Mouse (Mus musculus): ENCODE data around the gene Flnc. TPM values are rescaled to one million over a fixed set of nuclear protein-coding genes. Genes with fewer than 3 reads are reported as not detected.

Gene Flnc
- polyA plus RNA-seq, 1 experiment from 2014 or later: 4.0 TPM

GRCm38 (mm10) chr6:29395910-29396713, 36.9 kb upstream of the Flnc start, which contains the start of gene Ccdc136:
TSS of gene Ccdc136 (plus strand) at chr6:29396309.
- H3K4me3 ChIP-seq (replicated peaks; ENCODE audit: low read depth, low read length): peak within 1 kb of the TSS; percentile 64
- H3K9ac ChIP-seq (replicated peaks; ENCODE audit: low read length): peak within 1 kb of the TSS; percentile 67
- peak within 1 kb of the TSS; percentile 87 for H3K4me2 ChIP-seq (ENCODE audit: low read length)
- H3K4me1 ChIP-seq (ENCODE audit: control insufficient read depth, insufficient read depth, low read length): peaks cover 14% of the 10 kb centered on the region; the same call in 1 of the 2 replicates
- no peaks in the 10 kb centered on the region for H3K27me3 ChIP-seq (ENCODE audit: control insufficient read depth, insufficient read depth, low read length)
- H3K27ac ChIP-seq (replicated peaks; ENCODE audit: low read depth, low read length): peak within 1 kb of the TSS; percentile 60
- H3K36me3 ChIP-seq (ENCODE audit: control insufficient read depth, insufficient read depth, low read length): 0 out of 2 replicates have a peak, but pooled peaks cover 3% of the 10 kb centered on the region
- DNase-seq (peak; percentile 83), ATAC-seq (ENCODE audit: low FRiP score, low TSS enrichment) (peak; percentile 91)
- no peaks in the 10 kb centered on the region for H3K9me3 ChIP-seq (ENCODE audit: control insufficient read depth, low read length)
- WGBS: under 1% methylated on average over 49 of the region's 49 CpGs

- peak; percentile 44 for ATAC-seq (ENCODE audit: low FRiP score, low TSS enrichment)
- Histone ChIP-seq H3K9ac (replicated peaks; ENCODE audit: low read length) (peak overlapping the region; percentile 67), H3K27me3 (ENCODE audit: control insufficient read depth, insufficient read depth, low read length) (no peaks in the 10 kb centered on the region), H3K27ac (replicated peaks; ENCODE audit: low read depth, low read length) (peak overlapping the region; percentile 60), H3K4me1 (ENCODE audit: control insufficient read depth, insufficient read depth, low read length) (peaks cover 14% of the 10 kb centered on the region; the same call in 1 of the 2 replicates), H3K4me2 (ENCODE audit: low read length) (peak overlapping the region; percentile 87), H3K4me3 (replicated peaks; ENCODE audit: low read depth, low read length) (peak overlapping the region; percentile 64), H3K9me3 (ENCODE audit: control insufficient read depth, low read length) (no peaks in the 10 kb centered on the region), H3K36me3 (ENCODE audit: control insufficient read depth, insufficient read depth, low read length) (0 out of 2 replicates have a peak, but pooled peaks cover 3% of the 10 kb centered on the region)
- WGBS: 3% methylated on average over 24 of the region's 24 CpGs
- peak; percentile 45 for DNase-seq
Observed at GRCm38 (mm10) chr6:29396714-29397540, 36.1 kb upstream of the Flnc start.

GRCm38 (mm10) chr6:29397575-29397974, 35.5 kb upstream of the Flnc start:
- WGBS: 9% methylated on average over 6 of the region's 6 CpGs
- Histone ChIP-seq H3K9ac (replicated peaks; ENCODE audit: low read length) (peak overlapping the region; percentile 67), H3K27me3 (ENCODE audit: control insufficient read depth, insufficient read depth, low read length) (no peaks in the 10 kb centered on the region), H3K4me2 (ENCODE audit: low read length) (peak overlapping the region; percentile 87), H3K36me3 (ENCODE audit: control insufficient read depth, insufficient read depth, low read length) (0 out of 2 replicates have a peak, but pooled peaks cover 3% of the 10 kb centered on the region), H3K27ac (replicated peaks; ENCODE audit: low read depth, low read length) (peak overlapping the region; percentile 60; the same call in 1 of the 2 replicates), H3K4me3 (replicated peaks; ENCODE audit: low read depth, low read length) (peak overlapping the region; percentile 64), H3K9me3 (ENCODE audit: control insufficient read depth, low read length) (no peaks in the 10 kb centered on the region), H3K4me1 (ENCODE audit: control insufficient read depth, insufficient read depth, low read length) (peaks cover 14% of the 10 kb centered on the region; the same call in 1 of the 2 replicates)
- DNase-seq: peak; percentile 63
- 0 out of 2 replicates have a peak, but pooled peaks have one; percentile 35 for ATAC-seq (ENCODE audit: low FRiP score, low TSS enrichment)

- Histone ChIP-seq H3K4me1 (ENCODE audit: control insufficient read depth, insufficient read depth, low read length) (peaks cover 14% of the 10 kb centered on the region; the same call in 1 of the 2 replicates), H3K4me3 (replicated peaks; ENCODE audit: low read depth, low read length) (no peak overlapping the region), H3K27ac (replicated peaks; ENCODE audit: low read depth, low read length) (no peak overlapping the region), H3K9me3 (ENCODE audit: control insufficient read depth, low read length) (no peaks in the 10 kb centered on the region), H3K36me3 (ENCODE audit: control insufficient read depth, insufficient read depth, low read length) (0 out of 2 replicates have a peak, but pooled peaks cover 3% of the 10 kb centered on the region), H3K9ac (replicated peaks; ENCODE audit: low read length) (no peak overlapping the region), H3K4me2 (ENCODE audit: low read length) (no peak overlapping the region), H3K27me3 (ENCODE audit: control insufficient read depth, insufficient read depth, low read length) (no peaks in the 10 kb centered on the region)
- WGBS: 75% methylated on average over 4 of the region's 4 CpGs
- ATAC-seq (ENCODE audit: low FRiP score, low TSS enrichment) (no peak), DNase-seq (no peak)
Observed at GRCm38 (mm10) chr6:29399851-29400250, 33.2 kb upstream of the Flnc start.

GRCm38 (mm10) chr6:29402693-29403342, 30.2 kb upstream of the Flnc start:
- H3K4me1 ChIP-seq (ENCODE audit: control insufficient read depth, insufficient read depth, low read length): no peaks in the 10 kb centered on the region
- 0 out of 2 replicates have a peak overlapping the region, but pooled peaks have one; percentile 15 for H3K4me2 ChIP-seq (ENCODE audit: low read length)
- H3K36me3 ChIP-seq (ENCODE audit: control insufficient read depth, insufficient read depth, low read length): peaks cover 14% of the 10 kb centered on the region
- ATAC-seq (ENCODE audit: low FRiP score, low TSS enrichment) (no peak), DNase-seq (peak; percentile 16)
- H3K9ac ChIP-seq (replicated peaks; ENCODE audit: low read length): no peak overlapping the region
- H3K27ac ChIP-seq (replicated peaks; ENCODE audit: low read depth, low read length): no peak overlapping the region
- H3K4me3 ChIP-seq (replicated peaks; ENCODE audit: low read depth, low read length): no peak overlapping the region
- H3K27me3 ChIP-seq (ENCODE audit: control insufficient read depth, insufficient read depth, low read length): no peaks in the 10 kb centered on the region
- H3K9me3 ChIP-seq (ENCODE audit: control insufficient read depth, low read length): no peaks in the 10 kb centered on the region
- 7% methylated on average over 34 of the region's 34 CpGs for WGBS

GRCm38 (mm10) chr6:29406412-29406811, 26.6 kb upstream of the Flnc start:
- WGBS: 92% methylated on average over 6 of the region's 6 CpGs

GRCm38 (mm10) chr6:29415446-29415845, 17.6 kb upstream of the Flnc start:
- Histone ChIP-seq H3K4me2 (ENCODE audit: low read length) (no peak overlapping the region), H3K27me3 (ENCODE audit: control insufficient read depth, insufficient read depth, low read length) (no peaks in the 10 kb centered on the region), H3K4me3 (replicated peaks; ENCODE audit: low read depth, low read length) (no peak overlapping the region), H3K4me1 (ENCODE audit: control insufficient read depth, insufficient read depth, low read length) (no peaks in the 10 kb centered on the region), H3K9me3 (ENCODE audit: control insufficient read depth, low read length) (no peaks in the 10 kb centered on the region), H3K27ac (replicated peaks; ENCODE audit: low read depth, low read length) (no peak overlapping the region), H3K9ac (replicated peaks; ENCODE audit: low read length) (no peak overlapping the region), H3K36me3 (ENCODE audit: control insufficient read depth, insufficient read depth, low read length) (peaks cover 56% of the 10 kb centered on the region)
- ATAC-seq (ENCODE audit: low FRiP score, low TSS enrichment) (no peak), DNase-seq (no peak)
- 90% methylated on average over 9 of the region's 9 CpGs for WGBS

More at GRCm38 (mm10) chr6:29406412-29406811, 26.6 kb upstream of the Flnc start:
- no peak overlapping the region for H3K4me2 ChIP-seq (ENCODE audit: low read length)
- H3K4me3 ChIP-seq (replicated peaks; ENCODE audit: low read depth, low read length): no peak overlapping the region
- ATAC-seq (ENCODE audit: low FRiP score, low TSS enrichment) (no peak), DNase-seq (no peak)
- no peaks in the 10 kb centered on the region for H3K27me3 ChIP-seq (ENCODE audit: control insufficient read depth, insufficient read depth, low read length)
- H3K9ac ChIP-seq (replicated peaks; ENCODE audit: low read length): no peak overlapping the region
- no peaks in the 10 kb centered on the region for H3K4me1 ChIP-seq (ENCODE audit: control insufficient read depth, insufficient read depth, low read length)
- no peaks in the 10 kb centered on the region for H3K9me3 ChIP-seq (ENCODE audit: control insufficient read depth, low read length)
- H3K27ac ChIP-seq (replicated peaks; ENCODE audit: low read depth, low read length): no peak overlapping the region
- H3K36me3 ChIP-seq (ENCODE audit: control insufficient read depth, insufficient read depth, low read length): peaks cover 35% of the 10 kb centered on the region

- Histone ChIP-seq H3K36me3 (ENCODE audit: control insufficient read depth, insufficient read depth, low read length) (peaks cover 18% of the 10 kb centered on the region), H3K4me2 (ENCODE audit: low read length) (no peak overlapping the region), H3K9me3 (ENCODE audit: control insufficient read depth, low read length) (no peaks in the 10 kb centered on the region), H3K27ac (replicated peaks; ENCODE audit: low read depth, low read length) (no peak overlapping the region), H3K4me1 (ENCODE audit: control insufficient read depth, insufficient read depth, low read length) (no peaks in the 10 kb centered on the region), H3K27me3 (ENCODE audit: control insufficient read depth, insufficient read depth, low read length) (no peaks in the 10 kb centered on the region), H3K4me3 (replicated peaks; ENCODE audit: low read depth, low read length) (no peak overlapping the region), H3K9ac (replicated peaks; ENCODE audit: low read length) (no peak overlapping the region)
- no peak for DNase-seq
- 94% methylated on average over 2 of the region's 2 CpGs for WGBS
- ATAC-seq (ENCODE audit: low FRiP score, low TSS enrichment): no peak
Observed at GRCm38 (mm10) chr6:29420596-29420995, 12.5 kb upstream of the Flnc start.
